Mouse (Mus musculus) gastrocnemius, adult 2 months (tissue): ENCODE data around the gene Suds3. TPM values are rescaled to one million over a fixed set of nuclear protein-coding genes. Genes with fewer than 3 reads are reported as not detected.

Source experiments
- DNase-seq: peaks from one replicate; pipeline ENCODE4 v3.0.0; 2022
- H3K27ac ChIP-seq: fragments of 200-600 bp; 2 replicates; pipeline ENCODE4 v1.8.1; 2022; ENCODE audit warnings: mild to moderate bottlenecking
- H3K4me3 ChIP-seq: fragments of 200-600 bp; 2 replicates; pipeline ENCODE4 v1.8.1; 2022; ENCODE audit warnings: mild to moderate bottlenecking, moderate library complexity
- CTCF ChIP-seq: fragments of 200-600 bp; IDR thresholded peaks from 2 replicates; pipeline ENCODE4 v1.8.1; 2022; ENCODE audit warnings: antibody characterized with exemption, mild to moderate bottlenecking, moderate library complexity
- intact Hi-C: fragments of 180-260 bp; cut with DNase I; formaldehyde crosslinking; loops from one replicate; pipeline ENCODE4 v1.15.1; 2025
- total RNA-seq, 2 experiments: library from RNA; stranded (reverse); gene quantifications; 2 replicates each; pipeline ENCODE4 v1.2.3; 2021

Suds3 gene
- total RNA-seq, 2 experiments from 2014 or later = 71.7 to 94.8 TPM

DNA sequence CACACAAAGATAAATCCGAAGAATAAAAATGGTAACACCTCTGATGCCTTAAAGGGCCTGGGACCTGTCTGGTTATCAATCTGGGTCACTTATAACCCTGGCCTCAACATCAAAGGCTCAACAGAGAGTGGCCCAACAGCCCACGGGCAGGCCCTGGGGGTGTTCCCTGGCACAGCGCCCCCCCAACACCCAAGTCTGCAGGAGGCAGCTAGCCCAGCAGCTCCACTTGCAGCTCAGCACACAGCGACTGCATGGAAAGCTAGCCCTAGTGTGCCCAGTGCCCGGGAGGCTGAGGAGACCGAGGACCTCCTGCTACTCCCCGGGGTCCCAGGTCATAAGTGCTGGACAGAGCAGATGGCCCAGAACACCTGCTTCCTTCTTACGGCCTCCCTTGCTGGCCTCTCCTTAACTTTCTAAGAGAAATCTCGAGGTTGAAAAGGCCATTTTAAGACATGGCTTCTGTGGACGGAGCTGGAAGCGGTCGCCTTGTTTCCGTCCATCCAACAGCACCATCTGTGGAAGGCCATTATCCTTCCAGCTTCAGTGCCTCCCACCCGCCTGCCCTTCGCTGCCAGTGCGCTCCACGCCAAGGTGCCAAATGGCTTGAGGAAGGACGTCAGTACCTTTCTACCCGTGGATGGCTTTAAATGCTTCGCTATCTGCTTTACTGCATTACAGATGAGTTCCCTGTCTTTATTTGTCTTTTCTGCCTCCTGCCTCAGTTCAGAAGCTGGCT is 12.6 kb downstream of the Suds3 start:
- intact Hi-C loops = no loop called here
- TF ChIP-seq CTCF = no peak
- peak; percentile 15 for DNase-seq
- no peak overlapping the region for H3K27ac ChIP-seq
- H3K4me3 ChIP-seq = no peak overlapping the region

DNA sequence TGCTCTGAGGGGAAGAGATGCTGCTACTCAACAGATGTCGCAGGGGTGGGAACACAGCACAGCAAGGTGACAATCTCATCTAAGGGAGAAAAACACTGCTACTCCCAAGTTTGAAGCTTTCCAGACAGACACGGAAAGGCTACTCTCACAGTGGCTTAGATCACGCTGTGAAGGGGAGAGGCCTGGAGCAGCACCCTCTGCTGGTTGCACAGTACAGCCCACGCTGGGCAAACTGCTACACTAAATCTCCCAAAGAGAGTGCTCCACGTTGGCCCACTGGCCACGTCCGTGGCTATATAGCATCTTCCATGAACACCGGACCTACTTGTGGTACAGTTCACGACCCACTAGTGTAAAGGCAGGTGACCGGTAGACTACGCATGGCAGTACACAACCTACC is 16.2 kb downstream of the Suds3 start:
- TF ChIP-seq CTCF = peak; percentile 15; the same call in 1 of the 2 replicates
- Histone ChIP-seq H3K27ac (no peak overlapping the region), H3K4me3 (no peak overlapping the region)
- DNase-seq = peak; percentile 9
- intact Hi-C loops = no loop called here

DNA sequence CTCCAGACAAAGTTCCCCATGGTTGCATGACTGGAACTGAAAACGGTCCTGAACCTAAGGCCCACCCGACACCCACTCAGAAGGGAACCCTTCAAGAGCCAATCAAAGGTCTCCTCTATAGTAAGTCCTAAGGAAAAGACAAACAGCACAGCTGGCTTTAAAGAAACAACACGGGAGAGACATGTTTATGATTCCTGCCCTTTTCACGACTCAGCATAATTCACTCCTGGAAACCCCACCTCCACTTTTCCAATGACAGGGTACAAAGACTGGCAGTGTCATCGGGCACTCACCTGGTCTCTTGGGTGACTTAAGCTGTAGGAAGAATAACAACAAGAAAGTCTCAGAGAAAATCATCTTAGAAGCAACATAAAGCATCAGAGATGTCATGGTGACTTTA is 16.9 kb downstream of the Suds3 start:
- no peak overlapping the region for H3K27ac ChIP-seq
- intact Hi-C loops = no loop called here

DNA sequence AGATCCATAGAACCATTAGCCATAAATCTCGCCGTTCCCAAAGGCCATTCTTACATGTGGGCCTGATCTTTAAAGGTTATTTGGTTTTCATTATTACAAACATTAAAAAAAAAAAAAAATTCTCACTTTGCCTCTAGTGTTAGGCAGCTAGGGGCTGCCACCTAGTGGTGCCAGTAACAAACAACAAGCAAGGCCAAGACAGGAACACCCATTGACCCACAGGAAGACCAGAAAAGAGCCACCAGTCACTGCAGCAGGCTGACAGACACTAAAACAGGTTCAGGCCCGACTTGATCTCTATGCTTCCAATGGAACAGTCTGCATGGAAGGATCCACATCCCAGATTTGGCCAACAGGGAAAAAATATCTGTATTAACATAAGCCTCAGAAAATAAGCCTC is 19.2 kb downstream of the Suds3 start:
- peak; percentile 89 for TF ChIP-seq CTCF
- no peak overlapping the region for H3K27ac ChIP-seq
- peak; percentile 43 for DNase-seq
- intact Hi-C loops = no loop called here
- no peak overlapping the region for H3K4me3 ChIP-seq

More for the DNA sequence above, 16.9 kb downstream of the Suds3 start:
- no peak for TF ChIP-seq CTCF
- H3K4me3 ChIP-seq = no peak overlapping the region
- peak; percentile 6 for DNase-seq

DNA sequence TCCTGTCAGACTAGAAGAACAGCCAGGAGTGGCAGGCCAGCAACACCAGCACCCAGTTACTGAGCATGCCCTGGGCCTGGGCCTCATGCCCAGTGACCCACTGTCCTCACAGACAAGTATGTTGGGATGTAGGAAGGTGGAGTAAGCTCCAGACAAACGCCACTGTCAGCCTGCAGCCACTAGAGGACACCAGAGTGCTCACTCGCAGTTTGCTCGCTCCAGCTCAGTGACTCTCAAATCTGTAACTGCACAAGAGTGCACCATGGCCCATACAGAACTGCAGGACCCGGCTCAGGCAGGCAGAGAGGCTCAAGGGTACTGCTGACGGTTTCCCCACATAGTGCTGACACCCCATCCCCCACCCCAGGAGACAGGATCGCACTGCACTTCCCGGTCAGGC is 21.5 kb downstream of the Suds3 start:
- peak; percentile 65 for TF ChIP-seq CTCF
- intact Hi-C loops = no loop called here
- no peak overlapping the region for H3K27ac ChIP-seq
- DNase-seq = peak; percentile 67
- H3K4me3 ChIP-seq = no peak overlapping the region

DNA sequence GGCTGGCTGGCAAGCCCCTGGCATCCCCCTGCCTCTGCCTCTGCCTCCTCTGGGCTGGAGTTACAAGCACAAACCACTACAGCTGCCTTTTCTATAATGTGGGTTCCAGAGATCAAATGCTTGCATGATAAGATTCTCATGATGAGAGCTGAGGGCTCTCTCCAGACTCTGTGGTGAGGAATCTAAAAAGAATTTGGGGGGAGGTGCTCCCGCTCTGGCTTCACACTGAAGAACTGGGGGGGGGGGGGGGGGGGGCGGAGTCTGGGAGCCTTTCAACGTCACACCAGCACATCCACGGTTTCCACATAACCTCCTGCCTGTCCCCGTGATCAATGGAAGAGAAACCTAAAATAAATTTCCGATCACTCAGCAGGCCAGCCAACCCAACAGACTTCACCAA is 26.1 kb downstream of the Suds3 start:
- no peak overlapping the region for H3K27ac ChIP-seq
- no peak for DNase-seq
- intact Hi-C loops = no loop called here
- TF ChIP-seq CTCF = no peak
- no peak overlapping the region for H3K4me3 ChIP-seq

DNA sequence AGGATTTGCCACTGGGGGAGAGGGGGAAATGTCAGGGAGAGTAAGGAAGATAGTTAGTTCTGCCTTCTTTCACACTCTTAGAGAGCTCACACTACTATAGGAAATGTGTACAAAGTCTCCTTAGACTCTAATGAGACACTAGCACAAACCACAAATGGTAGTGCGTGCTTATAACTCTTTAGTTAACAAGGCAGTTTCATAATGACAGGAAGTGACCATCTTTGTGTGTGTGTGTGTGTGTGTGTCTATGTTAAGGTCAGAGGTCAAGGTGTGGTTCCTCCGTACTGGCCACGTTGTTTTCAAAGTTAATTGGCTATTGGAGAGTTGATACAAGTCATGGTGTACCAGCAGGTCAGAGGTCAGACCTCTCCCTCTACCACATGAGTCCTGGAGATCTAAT is 26.8 kb downstream of the Suds3 start:
- Histone ChIP-seq H3K4me3 (no peak overlapping the region), H3K27ac (no peak overlapping the region)
- DNase-seq = no peak
- TF ChIP-seq CTCF = no peak
- intact Hi-C loops = no loop called here

DNA sequence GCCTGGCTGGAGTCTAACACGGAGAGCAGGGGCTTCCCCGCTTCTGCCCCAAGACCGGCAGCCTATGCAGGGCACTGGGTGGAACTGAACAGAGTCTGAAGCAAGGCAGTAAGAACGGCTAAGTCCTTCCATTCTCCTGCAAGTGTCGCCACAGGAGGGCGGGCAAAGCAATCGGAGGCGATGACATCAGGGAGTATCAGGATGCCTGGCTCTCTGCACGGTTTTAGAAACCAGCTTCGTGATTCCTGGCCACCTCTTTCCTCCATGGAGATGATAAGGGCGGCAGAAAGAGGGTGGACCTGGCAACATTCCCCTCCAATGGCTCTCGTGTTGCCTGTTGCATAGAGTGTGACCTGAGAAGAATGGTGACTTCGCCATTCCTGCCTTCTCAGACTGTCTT is 28.2 kb downstream of the Suds3 start:
- H3K27ac ChIP-seq = no peak overlapping the region
- TF ChIP-seq CTCF = no peak
- H3K4me3 ChIP-seq = no peak overlapping the region
- DNase-seq = no peak
- intact Hi-C loops = no loop called here

DNA sequence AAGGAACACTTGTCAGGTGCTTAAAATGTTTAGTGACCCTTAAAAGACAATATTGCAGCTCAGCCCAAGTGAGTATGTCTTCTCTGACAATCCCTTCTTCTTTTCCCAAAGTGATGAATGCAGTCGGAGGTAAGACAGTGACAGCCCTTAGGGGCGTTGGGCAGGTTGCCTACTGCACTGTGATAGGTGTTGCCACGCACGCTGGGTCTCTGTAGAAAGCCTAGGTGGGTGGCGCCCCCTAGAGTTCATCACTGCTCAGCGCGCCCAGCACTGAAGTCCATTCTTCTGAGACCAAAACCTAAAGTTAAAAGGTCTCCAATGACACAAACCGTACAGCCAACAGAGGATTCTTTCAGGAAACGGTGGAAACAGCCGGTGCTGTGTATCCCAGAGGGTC is 46.4 kb downstream of the Suds3 start:
- peak; percentile 71 for TF ChIP-seq CTCF
- DNase-seq = peak; percentile 52
- Histone ChIP-seq H3K27ac (no peak overlapping the region; the same call in 1 of the 2 replicates), H3K4me3 (peak overlapping the region; percentile 54)
- intact Hi-C loops = no loop called here

DNA sequence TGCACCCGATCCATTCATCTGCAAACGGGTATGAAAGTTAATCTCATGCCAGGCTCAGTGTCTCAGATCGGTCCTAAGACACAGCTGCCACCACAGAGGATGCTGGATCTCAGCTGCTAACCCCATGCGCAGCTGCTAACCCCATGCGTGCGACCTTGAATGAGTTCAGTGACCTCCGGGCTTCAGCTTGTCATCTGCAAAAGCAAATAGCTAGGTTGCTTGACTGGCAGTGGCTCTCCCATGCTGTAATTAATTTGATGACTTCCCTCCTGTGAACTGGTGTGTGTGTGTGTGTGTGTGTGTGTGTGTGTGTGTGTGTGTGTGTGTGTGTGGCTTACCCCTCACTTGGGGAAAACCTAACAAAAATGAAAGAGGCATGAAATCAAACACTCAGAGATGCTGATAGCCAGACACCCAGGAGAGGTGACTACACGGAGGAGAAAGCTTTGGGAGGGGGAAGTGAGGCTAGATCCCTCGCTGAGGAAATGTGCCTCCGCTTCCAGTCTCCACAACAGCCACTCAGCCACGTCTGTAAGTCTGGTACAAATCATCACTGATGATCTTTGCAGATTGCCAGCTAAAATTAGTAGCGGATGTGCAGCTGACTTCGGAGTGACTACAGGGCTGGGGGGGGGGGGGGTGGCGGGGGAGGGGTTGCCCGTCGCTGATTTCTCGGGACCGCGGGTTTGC is 47.0 kb downstream of the Suds3 start:
- Histone ChIP-seq H3K27ac (no peak overlapping the region; the same call in 1 of the 2 replicates), H3K4me3 (peak overlapping the region; percentile 54)
- no peak for TF ChIP-seq CTCF
- no peak for DNase-seq
- intact Hi-C loops = no loop called here

DNA sequence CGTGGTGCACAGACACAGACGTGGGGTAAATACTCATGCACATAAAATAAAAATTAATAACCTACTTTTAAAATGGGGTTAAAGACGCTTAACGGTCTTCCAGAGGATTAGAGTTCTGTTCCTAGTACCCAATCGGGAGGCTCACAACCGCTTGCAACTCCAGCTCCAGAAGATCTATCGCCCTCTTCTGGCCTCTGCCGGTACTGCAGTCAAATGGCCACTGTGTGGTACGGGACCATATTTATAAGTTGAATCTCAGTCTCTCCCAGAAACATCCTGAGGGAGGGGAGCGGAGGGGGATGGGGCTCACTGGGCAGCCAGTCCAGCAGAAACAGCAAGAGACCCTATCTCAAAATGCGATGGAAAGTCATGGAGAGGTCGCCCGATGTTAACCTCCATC is 47.7 kb downstream of the Suds3 start:
- DNase-seq = no peak

DNA sequence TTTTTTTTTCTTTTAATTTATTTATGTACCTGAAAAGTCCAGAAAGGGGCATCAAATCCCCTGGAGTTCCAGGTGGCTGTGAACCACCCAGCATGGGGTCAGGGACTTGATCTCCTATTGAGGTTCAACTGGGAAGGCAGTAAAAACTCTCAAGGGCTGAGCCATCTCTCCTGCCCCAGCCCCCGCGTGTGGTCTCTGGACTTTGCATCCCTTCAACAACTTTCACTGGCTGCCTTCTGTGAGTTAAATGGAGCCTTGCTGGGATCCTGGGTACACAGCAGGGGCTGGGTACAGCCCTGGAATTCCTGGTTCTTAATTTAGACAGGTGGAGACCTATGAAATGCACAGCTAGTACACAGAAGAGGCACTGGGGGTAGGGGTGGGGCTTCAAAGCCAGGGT is 54.7 kb downstream of the Suds3 start:
- no peak for TF ChIP-seq CTCF
- Histone ChIP-seq H3K4me3 (no peak overlapping the region), H3K27ac (no peak overlapping the region)
- no peak for DNase-seq
- intact Hi-C loops = no loop called here

More for the DNA sequence above, 47.7 kb downstream of the Suds3 start:
- TF ChIP-seq CTCF = peak; percentile 54
- no peak overlapping the region for H3K27ac ChIP-seq
- no peak overlapping the region for H3K4me3 ChIP-seq
- intact Hi-C loops = no loop called here

DNA sequence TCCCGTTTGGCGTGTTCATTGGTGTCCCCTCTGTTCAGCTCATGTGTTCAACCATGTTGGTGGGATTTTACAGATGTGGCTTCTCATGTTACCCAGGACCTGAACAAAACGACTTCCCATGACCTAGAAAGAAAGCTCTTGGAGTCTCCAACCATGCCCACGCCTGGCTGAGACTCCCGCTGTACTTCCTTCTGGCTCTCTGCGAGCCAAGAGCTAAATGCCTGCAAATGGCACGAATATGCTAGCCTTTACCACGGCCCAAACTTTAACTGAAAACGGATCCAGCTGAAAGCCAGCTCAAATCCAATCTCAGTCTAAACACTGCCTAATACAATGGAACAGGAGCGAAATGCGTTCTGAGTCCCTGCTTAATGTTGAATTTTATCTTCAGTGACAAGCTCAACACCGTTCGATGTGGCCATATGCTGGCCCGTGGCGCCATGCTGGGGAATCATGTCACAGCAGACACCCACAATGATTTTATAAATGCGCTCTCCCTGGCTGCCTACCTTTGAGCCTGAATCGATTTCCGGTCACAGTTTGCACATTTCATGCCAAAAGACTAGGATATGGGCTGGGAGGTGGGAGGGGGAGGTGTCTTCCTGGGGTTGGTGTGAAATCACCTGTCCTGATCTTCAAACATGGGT is 55.3 kb downstream of the Suds3 start:
- Histone ChIP-seq H3K4me3 (no peak overlapping the region), H3K27ac (no peak overlapping the region)
- intact Hi-C loops = no loop called here
- no peak for DNase-seq
- TF ChIP-seq CTCF = no peak
